Mouse (Mus musculus) hindbrain, embryonic 14.5 days (tissue): ENCODE data around the gene Gpr157. TPM values are rescaled to one million over a fixed set of nuclear protein-coding genes. Genes with fewer than 3 reads are reported as not detected.

ENCODE experiments used
- ATAC-seq: fragments of 200-750 bp; cut with Nextera tagmentation; 2 replicates; pipeline ENCODE4 v1.8.0; 2017; ENCODE audit warnings: moderate number of reproducible peaks, mild to moderate bottlenecking, moderate TSS enrichment, moderate library complexity; ENCODE audit not compliant: low FRiP score
- DNase-seq: peaks from one replicate; pipeline ENCODE4 v3.0.0-alpha.2; 2015; ENCODE audit warnings: low spot score
- H3K27ac ChIP-seq: fragments of 300-500 bp; sonication (generic); 2 replicates; pipeline ENCODE4 v1.5.1; 2014; ENCODE audit warnings: mild to moderate bottlenecking, moderate library complexity
- H3K27me3 ChIP-seq: fragments of 300-500 bp; sonication (generic); 2 replicates; pipeline ENCODE4 v1.6.1; 2014; ENCODE audit warnings: mild to moderate bottlenecking, low read length, mixed read lengths; ENCODE audit not compliant: control insufficient read depth, insufficient read depth
- H3K36me3 ChIP-seq: fragments of 300-500 bp; sonication (generic); replicated peaks from 2 replicates; pipeline ENCODE4 v1.6.1; 2014; ENCODE audit not compliant: control insufficient read depth, insufficient read depth
- H3K4me1 ChIP-seq: fragments of 300-500 bp; sonication (generic); replicated peaks from 2 replicates; pipeline ENCODE4 v1.6.1; 2014; ENCODE audit warnings: antibody characterized with exemption, low read length, mixed read lengths; ENCODE audit not compliant: control insufficient read depth, insufficient read depth
- H3K4me2 ChIP-seq: fragments of 300-500 bp; sonication (generic); replicated peaks from 2 replicates; pipeline ENCODE4 v1.6.1; 2014; ENCODE audit warnings: mild to moderate bottlenecking, moderate library complexity
- H3K4me3 ChIP-seq: fragments of 300-500 bp; sonication (generic); replicated peaks from 2 replicates; pipeline ENCODE4 v1.5.1; 2014; ENCODE audit warnings: mild to moderate bottlenecking, low read length
- H3K9ac ChIP-seq: fragments of 300-500 bp; sonication (generic); 2 replicates; pipeline ENCODE4 v1.6.1; 2014
- H3K9me3 ChIP-seq: fragments of 300-500 bp; sonication (generic); 2 replicates; pipeline ENCODE4 v1.6.1; 2016; ENCODE audit warnings: low read length; ENCODE audit not compliant: control insufficient read depth
- WGBS: fragments of 180-500 bp; shearing (Covaris S2); extraction: QIAGEN DNeasy Blood & Tissue Kit; methylation state at CpG from one replicate; pipeline ENCODE4 v1.1.7; 2014; 5-methylcytosine and 5-hydroxymethylcytosine counted together
- polyA plus RNA-seq: library from polyadenylated mRNA; unstranded; fragments of >200 nt; fragmentation: Nextera tagmentation; extraction: Ambion mirVana; gene quantifications from 2 replicates; pipeline ENCODE4 v1.2.1, GENCODE M21; 2014

Gpr157 gene
- polyA plus RNA-seq, 1 experiment from 2014 or later, result 0.33 TPM

DNA sequence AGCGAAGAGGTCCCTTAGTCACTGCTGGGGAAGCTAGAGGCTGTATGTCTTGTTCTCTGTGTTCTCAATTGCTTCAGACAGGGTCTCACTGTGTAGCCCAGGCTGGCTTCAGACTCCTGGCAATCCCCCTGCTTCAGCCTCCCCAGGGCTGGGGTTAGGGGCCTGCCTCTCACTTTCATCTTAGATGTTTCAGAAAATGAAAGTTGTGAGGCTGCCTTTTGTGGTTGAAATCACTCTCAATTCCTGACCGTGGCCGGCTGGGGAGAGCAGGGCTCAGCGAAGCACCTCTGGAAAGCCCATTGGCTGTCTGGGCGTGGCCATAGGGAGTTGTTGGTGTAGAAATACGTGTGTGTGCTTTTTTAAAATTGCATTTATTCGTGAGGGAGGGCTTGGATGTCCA is 9.1 kb downstream of the Gpr157 start:
- Histone ChIP-seq H3K36me3 (no peaks in the 10 kb centered on the region), H3K4me1 (peaks cover 5% of the 10 kb centered on the region; the same call in 1 of the 2 replicates), H3K27ac (no peak overlapping the region), H3K4me3 (no peak overlapping the region), H3K4me2 (no peak overlapping the region), H3K27me3 (no peaks in the 10 kb centered on the region), H3K9ac (no peak overlapping the region), H3K9me3 (no peaks in the 10 kb centered on the region)
- DNase-seq (no peak), ATAC-seq (no peak)
- WGBS, result 78% methylated on average over 7 of the region's 7 CpGs

DNA sequence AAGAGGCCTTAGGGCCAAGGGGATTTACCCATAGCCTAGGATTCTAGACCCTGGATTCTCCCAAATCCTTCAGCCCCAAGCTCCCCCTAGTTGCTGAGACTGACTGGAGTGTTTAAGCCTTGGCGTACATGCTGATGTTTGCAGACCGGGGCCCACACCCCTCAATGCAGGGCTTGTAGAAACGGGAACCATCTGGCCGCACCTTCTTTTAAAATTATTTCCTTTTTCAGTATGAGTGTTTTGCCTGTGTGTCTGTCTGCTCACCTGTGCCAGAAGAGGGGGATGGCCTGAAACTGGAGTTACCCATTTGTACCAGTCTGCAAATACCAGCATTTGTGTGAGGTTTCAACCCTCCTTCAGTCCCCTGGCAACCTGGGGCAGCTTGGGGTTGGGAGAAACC is 10.7 kb downstream of the Gpr157 start:
- Histone ChIP-seq H3K4me3 (no peak overlapping the region), H3K4me1 (peaks cover 5% of the 10 kb centered on the region; the same call in 1 of the 2 replicates), H3K36me3 (no peaks in the 10 kb centered on the region), H3K4me2 (no peak overlapping the region), H3K9ac (no peak overlapping the region), H3K27me3 (no peaks in the 10 kb centered on the region), H3K27ac (no peak overlapping the region), H3K9me3 (no peaks in the 10 kb centered on the region)
- DNase-seq, result no peak
- no peak for ATAC-seq
- WGBS, result 100% methylated on average over 4 of the region's 4 CpGs

- DNase-seq (peak; percentile 92), ATAC-seq (peak; percentile 46; the same call in 1 of the 2 replicates)
- Histone ChIP-seq H3K4me1 (peaks cover 5% of the 10 kb centered on the region; the same call in 1 of the 2 replicates), H3K27ac (no peak overlapping the region), H3K27me3 (no peaks in the 10 kb centered on the region), H3K9me3 (no peaks in the 10 kb centered on the region), H3K4me3 (no peak overlapping the region), H3K4me2 (no peak overlapping the region), H3K36me3 (no peaks in the 10 kb centered on the region), H3K9ac (no peak overlapping the region)
- 22% methylated on average over 10 of the region's 10 CpGs for WGBS
Observed at GRCm38 (mm10) chr4:150098880-150099279, 11.7 kb downstream of the Gpr157 start.

- Histone ChIP-seq H3K9ac (no peak overlapping the region), H3K9me3 (no peaks in the 10 kb centered on the region), H3K4me2 (no peak overlapping the region), H3K27me3 (no peaks in the 10 kb centered on the region), H3K36me3 (no peaks in the 10 kb centered on the region), H3K4me1 (no peaks in the 10 kb centered on the region), H3K27ac (no peak overlapping the region), H3K4me3 (no peak overlapping the region)
- ATAC-seq (no peak), DNase-seq (no peak)
- 91% methylated on average over 7 of the region's 7 CpGs for WGBS
Observed at GRCm38 (mm10) chr4:150102822-150103221, 15.7 kb downstream of the Gpr157 start.

GRCm38 (mm10) chr4:150105671-150106070 is 18.5 kb downstream of the Gpr157 start:
- WGBS, result 66% methylated on average over 7 of the region's 7 CpGs
- Histone ChIP-seq H3K9ac (no peak overlapping the region), H3K4me1 (no peaks in the 10 kb centered on the region), H3K27me3 (no peaks in the 10 kb centered on the region), H3K36me3 (no peaks in the 10 kb centered on the region), H3K4me2 (no peak overlapping the region), H3K9me3 (no peaks in the 10 kb centered on the region), H3K4me3 (no peak overlapping the region), H3K27ac (no peak overlapping the region)
- ATAC-seq (no peak), DNase-seq (no peak)

DNA sequence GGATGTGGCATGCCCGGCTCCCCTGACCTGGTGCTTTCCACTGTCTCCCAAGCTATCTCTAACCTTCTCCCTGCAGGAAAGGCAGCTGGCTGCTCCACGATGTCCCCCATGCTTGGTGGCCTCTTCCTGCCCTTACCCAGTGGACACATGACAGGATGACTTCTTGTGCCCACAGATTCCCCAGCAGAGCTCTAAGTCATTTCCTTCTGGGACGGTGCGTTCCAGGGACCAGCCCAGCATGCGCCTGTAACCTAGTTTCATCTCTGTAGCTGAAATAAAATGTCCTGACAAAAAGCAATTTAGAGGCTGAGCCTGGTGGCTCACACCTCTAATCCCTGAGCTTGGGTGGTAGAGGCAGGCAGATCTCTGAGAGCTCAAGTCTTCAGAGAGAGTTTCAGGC is 19.5 kb downstream of the Gpr157 start:
- ATAC-seq (no peak), DNase-seq (no peak)
- 80% methylated on average over 5 of the region's 5 CpGs for WGBS
- Histone ChIP-seq H3K4me3 (no peak overlapping the region), H3K4me1 (no peaks in the 10 kb centered on the region), H3K27me3 (no peaks in the 10 kb centered on the region), H3K9ac (no peak overlapping the region), H3K4me2 (no peak overlapping the region), H3K9me3 (no peaks in the 10 kb centered on the region), H3K36me3 (no peaks in the 10 kb centered on the region), H3K27ac (no peak overlapping the region)

GRCm38 (mm10) chr4:150109636-150110035 is 22.5 kb downstream of the Gpr157 start:
- no peaks in the 10 kb centered on the region for H3K36me3 ChIP-seq
- H3K4me1 ChIP-seq, result no peaks in the 10 kb centered on the region
- H3K9me3 ChIP-seq, result no peaks in the 10 kb centered on the region
- no peak overlapping the region for H3K9ac ChIP-seq
- ATAC-seq (no peak), DNase-seq (no peak)
- H3K27me3 ChIP-seq, result no peaks in the 10 kb centered on the region
- H3K27ac ChIP-seq, result no peak overlapping the region
- H3K4me3 ChIP-seq, result no peak overlapping the region
- WGBS, result 64% methylated on average over 3 of the region's 3 CpGs
- H3K4me2 ChIP-seq, result no peak overlapping the region

- ATAC-seq (no peak), DNase-seq (no peak)
- WGBS, result 76% methylated on average over 9 of the region's 9 CpGs
- Histone ChIP-seq H3K4me3 (no peak overlapping the region), H3K36me3 (no peaks in the 10 kb centered on the region), H3K4me2 (no peak overlapping the region), H3K9me3 (no peaks in the 10 kb centered on the region), H3K9ac (no peak overlapping the region), H3K27ac (no peak overlapping the region), H3K4me1 (no peaks in the 10 kb centered on the region), H3K27me3 (no peaks in the 10 kb centered on the region)
Observed at GRCm38 (mm10) chr4:150110373-150110772, 23.2 kb downstream of the Gpr157 start.

GRCm38 (mm10) chr4:150112867-150113266 is 25.7 kb downstream of the Gpr157 start:
- H3K27me3 ChIP-seq, result no peaks in the 10 kb centered on the region
- no peak overlapping the region for H3K27ac ChIP-seq
- H3K36me3 ChIP-seq, result no peaks in the 10 kb centered on the region
- H3K4me3 ChIP-seq, result no peak overlapping the region
- peak overlapping the region; percentile 40 for H3K4me2 ChIP-seq
- DNase-seq (peak; percentile 74), ATAC-seq (no peak; the same call in 1 of the 2 replicates)
- no peaks in the 10 kb centered on the region for H3K9me3 ChIP-seq
- H3K9ac ChIP-seq, result no peak overlapping the region
- H3K4me1 ChIP-seq, result no peaks in the 10 kb centered on the region
- 4% methylated on average over 15 of the region's 15 CpGs for WGBS

- no peaks in the 10 kb centered on the region for H3K9me3 ChIP-seq
- WGBS, result 90% methylated on average over 26 of the region's 26 CpGs
- H3K9ac ChIP-seq, result no peak overlapping the region
- H3K27me3 ChIP-seq, result no peaks in the 10 kb centered on the region
- DNase-seq (no peak), ATAC-seq (no peak)
- no peak overlapping the region for H3K27ac ChIP-seq
- H3K4me3 ChIP-seq, result no peak overlapping the region
- no peak overlapping the region for H3K4me2 ChIP-seq
- no peaks in the 10 kb centered on the region; the same call in 1 of the 2 replicates for H3K4me1 ChIP-seq
- H3K36me3 ChIP-seq, result no peaks in the 10 kb centered on the region
Observed at GRCm38 (mm10) chr4:150114505-150115061, 27.4 kb downstream of the Gpr157 start.
